Mouse (Mus musculus) right cerebral cortex, postnatal 25 days (tissue): Measurements from ENCODE around the gene Zfp202.
"Not testable (repeated sequence)": the region's sequence is repeated elsewhere in the genome, so short reads cannot be mapped to it uniquely, and the experiment has no call there.

Source experiments
- DNase-seq: peaks from one replicate; pipeline ENCODE4 v3.0.0; 2022

The Zfp202 gene

GRCm38 (mm10) chr9:40192098-40193038, at the start of gene Zfp202:
Gene Zfp202, plus strand, starts transcription at chr9:40192316.
- peak; percentile 88 for DNase-seq

- DNase-seq: no peak
These were observed 36.9 kb upstream of the Zfp202 start for GRCm38 (mm10) chr9:40155118-40155644.

- no peak for DNase-seq
These were observed 25.7 kb upstream of the Zfp202 start for GRCm38 (mm10) chr9:40166446-40166845.

DNA sequence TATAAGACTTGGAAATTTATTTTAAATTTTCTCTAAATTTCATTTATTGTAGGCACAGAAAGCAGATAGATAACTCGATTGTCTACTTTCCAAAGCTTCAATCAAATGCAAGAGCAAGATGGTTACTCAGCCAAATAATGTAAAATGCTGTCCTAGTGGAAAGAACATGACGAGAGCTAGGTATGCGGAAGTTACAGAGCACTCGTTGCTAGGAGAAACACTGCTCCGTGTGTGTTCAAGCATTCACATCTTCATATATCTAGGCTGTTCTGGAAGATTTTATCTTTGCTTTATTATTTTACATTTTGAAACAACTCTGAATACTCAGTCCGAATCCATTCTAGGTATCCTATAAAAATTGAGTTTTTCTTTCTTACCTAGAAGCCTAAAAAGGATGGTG, 15.1 kb upstream of the Zfp202 start:
- no peak for DNase-seq

DNA sequence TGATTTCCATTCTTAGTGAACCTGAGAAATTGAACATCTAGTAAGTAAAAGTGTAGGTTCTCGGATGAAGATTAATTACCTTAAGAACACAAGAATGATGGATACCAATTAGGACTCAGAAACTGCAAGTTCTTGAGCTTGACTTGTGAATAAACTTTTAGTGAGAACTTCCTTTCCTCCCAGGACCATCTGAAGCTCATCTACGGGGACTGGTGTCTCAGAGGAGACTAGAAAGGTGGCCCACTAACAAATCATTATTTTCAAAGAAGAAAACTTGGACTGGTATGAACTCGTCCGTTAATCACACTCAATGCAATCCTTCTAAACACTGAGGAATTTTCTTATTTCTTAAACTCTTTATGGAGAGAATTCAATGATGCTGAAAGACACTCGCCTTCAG, 11.5 kb upstream of the Zfp202 start, which contains the start of gene Olfr986:
Gene Olfr986 (plus strand): TSS at position 301 of the 400 bp plus-strand sequence.
- no peak for DNase-seq

- DNase-seq: not testable (repeated sequence)
These were observed 7.0 kb upstream of the Zfp202 start for GRCm38 (mm10) chr9:40185166-40185565.

DNA sequence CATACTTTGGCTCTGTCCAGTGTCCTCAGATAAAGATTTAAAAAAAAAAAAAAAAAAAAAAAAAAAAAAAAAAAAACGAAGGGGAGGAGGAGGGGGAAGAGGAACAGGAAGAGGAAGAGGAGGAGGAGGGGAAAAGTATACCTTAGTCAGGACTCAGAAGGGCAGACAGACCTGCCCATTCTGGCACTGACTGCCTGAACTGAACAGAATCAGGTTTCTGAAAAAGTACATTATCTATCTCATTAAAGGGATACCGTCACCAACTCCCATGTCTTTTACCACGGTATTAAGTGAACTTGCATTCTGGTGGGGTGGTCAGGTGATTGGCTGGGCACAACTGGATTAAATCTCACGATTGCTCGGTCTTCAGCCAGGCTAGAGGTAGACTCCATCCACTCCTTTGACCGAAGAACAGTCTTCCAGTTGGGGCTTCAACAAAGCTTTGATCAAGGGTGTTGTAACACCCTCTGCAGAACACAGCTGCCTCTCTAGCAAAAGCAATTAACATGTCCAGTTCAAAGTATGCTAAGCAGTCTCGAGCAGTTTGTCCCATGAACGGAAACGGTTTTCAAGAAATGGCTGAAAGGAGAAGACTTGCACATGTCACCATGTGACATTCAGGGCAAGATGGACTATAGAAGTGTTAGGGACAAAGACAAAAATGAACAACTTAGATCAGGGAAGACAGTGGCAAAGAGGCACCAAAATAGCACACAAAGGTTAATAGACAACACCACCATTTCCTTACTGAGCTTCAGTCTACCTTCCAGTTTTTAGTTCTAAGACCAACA, 835 bp upstream of the Zfp202 start:
- no peak for DNase-seq

DNA sequence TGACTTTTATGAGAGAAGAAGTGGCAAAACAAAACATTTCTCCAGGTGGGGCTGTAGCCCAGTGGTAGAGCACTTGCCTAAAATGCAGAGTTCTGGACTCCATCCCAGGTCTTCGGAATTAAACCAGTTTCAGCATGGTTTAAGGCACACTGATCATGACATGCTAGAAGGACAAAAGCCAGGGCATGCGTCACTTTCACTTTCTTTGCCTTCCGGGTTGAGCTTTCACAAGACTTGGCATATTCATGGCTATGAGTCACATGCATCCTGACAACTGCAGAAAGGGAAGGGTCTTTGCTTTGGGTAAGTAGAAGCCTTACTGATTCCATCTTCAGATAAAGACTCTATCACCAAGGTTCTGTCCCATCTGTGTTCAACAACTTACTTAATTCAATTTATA, 3.9 kb downstream of the Zfp202 start:
- DNase-seq: no peak

GRCm38 (mm10) chr9:40206546-40206950, 14.4 kb downstream of the Zfp202 start:
- DNase-seq: no peak

GRCm38 (mm10) chr9:40210744-40211143, 18.6 kb downstream of the Zfp202 start:
- no peak for DNase-seq

GRCm38 (mm10) chr9:40214058-40214457, 21.9 kb downstream of the Zfp202 start:
- no peak for DNase-seq

GRCm38 (mm10) chr9:40216651-40217050, 24.5 kb downstream of the Zfp202 start:
- no peak for DNase-seq

GRCm38 (mm10) chr9:40224289-40224688, 32.2 kb downstream of the Zfp202 start:
- no peak for DNase-seq

- DNase-seq: peak; percentile 37
These were observed 36.0 kb downstream of the Zfp202 start for GRCm38 (mm10) chr9:40227874-40228789.

DNA sequence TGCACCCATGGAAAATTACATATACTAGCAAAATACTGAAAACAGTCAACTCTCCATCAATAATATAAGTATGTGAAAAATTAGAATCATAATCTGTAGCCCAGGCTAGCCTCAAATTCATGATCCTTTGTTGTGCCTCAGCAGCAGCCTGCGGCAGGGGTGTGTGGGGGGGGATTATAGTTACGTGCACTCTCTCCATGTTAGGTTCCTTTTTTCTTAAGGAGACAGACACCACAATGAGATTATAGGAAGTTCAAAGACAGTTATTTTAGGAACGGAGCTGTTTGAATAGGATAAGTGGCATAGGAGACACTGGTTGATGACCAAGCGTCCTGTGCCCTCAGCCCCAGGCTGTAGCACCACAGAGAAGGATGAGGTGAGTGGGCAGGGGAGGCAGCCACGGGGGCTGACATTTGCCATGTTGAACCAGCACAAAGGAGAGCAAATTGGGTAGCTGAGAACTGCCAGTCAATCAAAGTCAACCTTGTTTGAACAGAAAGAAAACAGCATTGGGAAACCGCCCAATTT, 36.8 kb downstream of the Zfp202 start:
- no peak for DNase-seq

- DNase-seq: no peak
These were observed 37.4 kb downstream of the Zfp202 start for GRCm38 (mm10) chr9:40229479-40229878.

GRCm38 (mm10) chr9:40231019-40231418, 38.9 kb downstream of the Zfp202 start:
- no peak for DNase-seq

DNA sequence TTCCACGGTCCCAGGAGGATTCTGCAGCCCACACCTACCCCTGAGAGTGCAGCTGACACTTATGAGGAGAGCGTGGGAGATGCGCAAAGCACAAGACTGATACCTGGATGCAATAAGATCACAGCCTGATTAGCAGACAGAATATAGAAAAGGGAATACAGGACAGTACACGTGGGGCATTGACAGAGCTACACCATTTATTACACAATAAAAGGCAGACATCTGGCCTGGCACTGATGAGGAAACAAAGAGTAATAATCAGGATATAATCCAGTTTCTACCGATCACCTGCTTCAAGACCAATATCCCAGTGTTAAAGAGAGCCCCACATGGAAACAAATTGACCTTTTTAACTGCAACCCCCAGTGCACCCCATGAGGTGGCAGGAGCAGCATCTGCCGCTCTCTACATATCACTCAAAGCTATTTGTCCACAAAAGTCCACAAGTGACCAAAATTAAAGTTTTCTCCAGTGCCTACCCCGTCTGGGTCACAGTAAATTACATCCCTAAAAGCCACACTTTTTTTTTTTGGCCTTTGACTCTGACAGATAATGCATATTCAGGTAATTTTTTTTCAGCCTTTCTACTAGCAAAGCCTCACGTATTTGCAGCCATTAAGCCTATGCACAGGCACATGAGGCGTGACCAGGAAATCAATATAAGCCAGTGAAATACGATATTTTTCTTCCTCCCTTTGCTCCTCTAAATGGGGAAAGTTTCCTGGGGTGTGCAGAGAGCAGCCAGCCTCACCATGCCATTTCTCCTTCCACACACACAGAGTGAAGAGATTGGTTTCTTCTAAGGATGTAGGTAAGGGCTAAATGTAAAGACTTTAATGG, 42.3 kb downstream of the Zfp202 start:
- no peak for DNase-seq

DNA sequence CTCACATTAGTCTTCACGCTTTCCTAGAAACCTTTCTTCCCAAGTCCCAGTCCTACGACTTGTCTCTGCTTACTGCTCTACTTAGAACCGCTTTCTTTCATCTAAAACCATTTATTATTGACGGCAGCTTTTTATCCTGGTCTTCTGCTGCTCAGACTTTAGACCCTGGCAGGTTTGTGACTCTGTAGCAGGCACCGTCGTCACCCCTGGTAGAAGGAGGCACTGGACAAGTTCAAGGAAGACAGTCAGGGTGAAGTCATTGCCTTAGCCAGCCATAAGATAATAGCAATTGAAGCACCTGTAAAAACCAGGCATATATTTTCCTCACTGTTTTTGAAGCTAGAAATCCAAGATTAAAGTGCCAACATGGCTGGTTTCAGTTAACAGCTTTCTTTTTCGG, 43.1 kb downstream of the Zfp202 start:
- no peak for DNase-seq

- no peak for DNase-seq
These were observed 47.6 kb downstream of the Zfp202 start for GRCm38 (mm10) chr9:40239749-40240148.

- no peak for DNase-seq
These were observed 48.2 kb downstream of the Zfp202 start for GRCm38 (mm10) chr9:40240311-40240710.
